Mouse (Mus musculus) ES-E14 (cell line): ENCODE results near the gene Rbm28.
A peak's percentile ranks its signal among the peaks of the same experiment; 100 is the strongest.

Experiments used
- ZC3H11A ChIP-seq: IDR thresholded peaks from 2 replicates; pipeline ENCODE4 v1.6.1; 2012; ENCODE audit warnings: low read depth, mild to moderate bottlenecking, inconsistent platforms, low read length, borderline replicate concordance
- ZNF384 ChIP-seq: IDR thresholded peaks from 2 replicates; pipeline ENCODE4 v1.6.1; 2012; ENCODE audit warnings: low read depth, low read length, inconsistent platforms

GRCm38 (mm10) chr6:29111501-29111900 is 53.3 kb downstream of the Rbm28 start:
- no peak for TF ChIP-seq ZC3H11A
- peak; percentile 96 for TF ChIP-seq ZNF384
